Mouse (Mus musculus): ENCODE measurements around the gene Fignl1.
A peak's percentile ranks its signal among the peaks of the same experiment; 100 is the strongest.

The Fignl1 gene

DNA sequence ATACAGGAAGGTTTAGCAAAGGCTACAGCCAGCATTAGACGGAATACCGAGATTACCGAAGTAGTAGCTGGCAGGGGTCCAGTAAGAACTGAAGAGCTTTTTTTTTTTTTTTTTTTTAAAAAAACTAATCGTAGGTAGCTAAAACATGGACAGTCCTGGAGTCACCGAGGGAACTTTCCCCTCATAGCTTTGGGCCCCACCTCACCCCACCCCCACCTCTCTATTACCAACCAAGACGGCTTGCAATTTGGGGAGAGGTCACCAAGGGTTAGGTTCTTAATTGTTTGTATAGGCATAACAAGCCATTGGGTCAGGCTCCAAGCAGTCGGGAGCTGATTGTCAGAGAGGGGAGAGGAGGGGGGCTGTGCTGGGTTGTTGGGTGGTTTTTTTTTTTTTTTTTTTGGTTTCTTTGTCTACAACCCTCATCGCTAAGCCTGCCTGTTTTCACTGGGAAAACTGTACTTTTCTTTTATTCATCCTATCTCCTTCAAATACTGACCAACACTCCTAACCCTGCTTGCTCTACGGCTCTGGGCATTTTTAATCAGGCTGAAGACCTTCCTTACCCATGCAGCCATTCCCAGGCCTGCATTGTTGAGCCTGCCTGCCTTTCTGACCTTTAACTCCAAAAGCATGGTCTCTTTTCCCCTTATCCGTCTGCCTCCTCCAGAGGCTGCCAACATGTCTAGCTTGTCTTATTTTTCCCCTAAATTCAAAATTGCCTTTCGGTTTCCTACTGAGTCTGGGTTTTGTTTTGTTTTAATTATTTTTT, 828 bp upstream of the Fignl1 start:
- DNase-seq (ENCODE audit: low spot score in 2 of 2): no peak

DNA sequence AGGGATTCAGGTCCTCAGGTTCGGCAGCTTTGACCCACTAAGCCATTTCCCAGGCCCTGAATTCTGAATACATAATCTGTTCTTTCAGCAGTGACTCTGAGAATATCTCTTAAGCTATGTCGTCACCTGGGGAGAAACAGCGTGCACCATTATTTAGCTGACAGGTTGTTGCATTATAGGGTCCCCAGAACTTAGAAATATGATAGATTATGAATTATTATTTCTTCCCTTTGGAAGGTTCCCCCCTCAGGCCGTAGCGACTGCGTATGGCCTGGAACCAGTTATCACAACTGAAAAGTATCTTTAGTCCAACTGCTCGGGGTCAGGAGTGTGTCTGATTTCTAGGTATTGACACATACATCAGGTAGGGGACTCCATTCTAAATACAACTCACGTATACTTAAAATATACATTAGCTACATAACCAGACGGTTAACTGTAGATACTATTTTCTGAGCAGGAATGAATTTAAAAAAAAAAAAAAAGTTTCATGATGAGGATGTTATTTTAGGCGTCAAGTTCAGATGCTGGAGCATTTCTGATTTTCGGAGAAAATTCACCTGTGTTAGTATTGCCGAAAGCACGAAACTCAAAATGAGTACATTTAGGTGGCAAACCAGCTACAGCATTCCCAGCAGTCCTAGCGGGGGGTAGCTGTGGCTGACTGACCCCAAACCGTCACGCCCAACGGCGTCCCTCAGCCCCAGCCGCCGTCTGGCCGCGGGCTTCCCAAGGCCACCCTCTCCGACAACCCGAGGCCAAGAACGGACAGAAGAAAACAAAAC, 535 bp downstream of the Fignl1 start:
- no peak for DNase-seq (ENCODE audit: low spot score in 2 of 2)

DNA sequence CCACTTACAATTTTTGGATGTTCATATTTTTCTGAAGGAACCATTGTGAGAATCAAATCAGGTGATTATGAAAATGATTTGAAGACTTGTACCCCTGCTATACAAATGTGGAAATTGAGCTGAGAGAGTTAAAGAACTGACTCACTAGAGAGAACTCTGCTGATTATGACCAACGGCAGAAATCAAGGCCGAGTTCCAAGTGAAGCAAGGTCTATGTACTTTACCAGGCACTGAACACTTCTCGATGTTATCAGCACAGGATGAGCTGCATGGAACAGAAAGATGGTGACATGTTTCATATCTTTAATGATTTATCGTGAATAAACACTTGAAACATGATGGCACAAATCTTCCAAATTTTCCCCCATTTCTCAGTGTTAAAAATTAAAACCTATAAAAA, 2.8 kb downstream of the Fignl1 start:
- DNase-seq (ENCODE audit: low spot score in 2 of 2): no peak

DNA sequence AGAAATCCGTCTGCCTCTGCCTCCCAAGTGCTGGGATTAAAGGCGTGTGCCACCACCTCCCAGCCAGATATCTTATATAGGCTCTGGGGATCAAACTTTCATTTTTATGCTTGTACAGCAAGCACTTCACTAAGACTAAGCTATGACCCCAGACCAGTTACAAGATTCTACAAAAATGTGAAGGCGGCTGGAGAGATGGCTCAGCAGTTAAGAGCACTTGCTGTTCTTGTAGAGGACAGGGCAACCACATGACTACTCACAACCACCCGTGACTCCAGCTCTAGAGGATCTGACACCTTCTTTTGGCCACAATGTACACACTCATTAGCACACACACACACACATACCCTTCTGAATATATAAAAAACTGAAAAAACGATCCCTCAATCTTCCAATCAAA, 4.3 kb downstream of the Fignl1 start:
- no peak for DNase-seq (ENCODE audit: low spot score in 2 of 2)

DNA sequence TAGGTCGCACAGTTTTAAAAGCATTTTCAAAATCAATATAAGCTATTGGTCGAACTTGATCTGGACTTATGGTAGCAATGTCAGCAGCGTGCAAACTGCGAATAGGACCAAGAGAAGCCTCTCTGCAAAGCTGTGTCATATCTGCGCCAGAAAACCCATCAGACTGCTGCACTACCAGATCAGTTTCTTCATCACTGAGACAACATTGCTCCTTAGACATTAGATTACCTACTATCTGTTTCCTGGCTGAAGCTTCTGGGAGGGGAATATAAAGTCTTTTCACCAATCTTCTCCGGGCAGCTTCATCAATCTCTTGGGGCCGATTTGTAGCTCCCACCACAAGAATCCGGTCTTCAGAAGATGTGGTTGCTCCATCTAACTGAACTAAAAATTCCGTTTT, 7.7 kb downstream of the Fignl1 start:
- no peak for DNase-seq (ENCODE audit: low spot score in 2 of 2)

DNA sequence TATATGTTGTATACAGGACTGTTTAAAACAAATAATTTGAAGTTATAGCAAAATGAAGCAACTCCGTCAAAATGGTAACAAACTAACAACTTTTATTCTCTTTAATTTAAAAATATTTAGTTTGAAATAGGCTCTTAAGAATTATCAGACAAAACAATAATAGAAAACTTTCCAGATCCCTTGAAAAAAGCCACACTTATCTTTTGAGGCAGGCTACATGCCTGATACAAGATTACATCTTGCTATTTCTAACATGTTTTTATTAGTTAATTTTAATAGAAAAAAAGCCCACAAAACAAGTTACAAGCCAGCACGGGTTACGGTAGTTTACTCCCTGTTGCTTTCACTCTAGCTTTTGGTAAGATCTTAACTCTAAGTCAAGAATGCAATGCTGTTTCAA, 8.5 kb downstream of the Fignl1 start:
- DNase-seq (ENCODE audit: low spot score in 2 of 2): no peak

DNA sequence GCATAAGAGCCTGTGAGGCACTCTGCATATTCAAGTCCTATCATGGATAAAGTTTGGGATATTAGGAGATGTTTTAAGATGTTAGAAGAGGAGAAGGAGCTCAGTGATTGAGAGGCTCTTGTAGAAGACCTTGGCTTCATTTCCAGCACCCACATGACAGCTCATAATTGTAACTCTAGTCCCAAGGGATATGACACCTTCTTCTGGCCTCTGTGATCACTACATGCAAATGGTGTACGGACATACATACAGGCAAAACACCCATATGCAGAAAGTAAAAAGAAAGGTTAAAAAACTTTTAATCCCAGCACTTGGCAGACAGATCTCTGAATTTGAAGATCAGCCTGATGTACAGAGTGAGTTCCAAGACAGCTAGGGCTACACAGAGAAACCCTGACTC, 10.1 kb downstream of the Fignl1 start:
- no peak for DNase-seq (ENCODE audit: low spot score in 2 of 2)

DNA sequence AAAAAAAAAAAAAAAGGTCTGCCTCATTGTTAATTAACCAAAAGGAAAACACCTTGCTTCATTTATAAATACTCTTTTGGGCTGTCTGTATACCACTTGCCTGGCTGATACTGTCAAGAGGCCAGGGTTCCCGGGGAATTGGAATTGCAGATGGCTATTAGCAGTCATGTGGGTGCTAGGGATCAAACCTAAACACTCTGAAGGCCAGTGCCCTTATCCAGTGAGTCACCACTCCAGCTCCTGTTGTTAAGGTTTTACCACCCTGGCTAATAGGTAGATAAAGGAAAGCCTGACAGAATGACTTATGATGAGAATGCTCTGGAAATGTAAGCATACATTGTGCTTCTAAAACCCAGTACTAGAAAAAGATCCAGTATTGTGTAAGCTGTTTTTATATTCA, 14.1 kb downstream of the Fignl1 start:
- DNase-seq (ENCODE audit: low spot score in 2 of 2): no peak

DNA sequence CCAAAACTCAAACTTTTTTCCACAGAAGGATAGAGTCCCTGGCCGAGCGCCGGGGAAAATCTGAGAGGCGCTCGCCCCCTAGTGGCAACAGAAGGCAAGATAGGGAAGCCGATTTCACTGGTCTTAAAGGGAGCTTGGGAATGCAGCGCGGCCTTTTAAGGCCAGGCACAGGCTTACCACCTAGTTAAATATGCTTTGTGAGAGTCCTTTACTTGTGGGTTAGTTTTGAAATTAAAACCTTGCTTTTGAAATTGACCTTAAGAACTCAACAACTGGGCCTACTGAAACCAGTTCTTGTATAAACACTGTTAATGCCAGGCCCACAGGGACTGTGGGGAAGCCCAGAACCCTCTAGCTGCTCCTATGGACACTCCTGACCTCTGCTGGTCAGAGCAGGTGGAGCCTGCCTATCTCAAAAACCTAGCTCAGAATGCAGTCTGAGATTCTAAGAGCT, 20.2 kb downstream of the Fignl1 start:
- DNase-seq (ENCODE audit: low spot score in 2 of 2): peak; percentile 53 to 70

DNA sequence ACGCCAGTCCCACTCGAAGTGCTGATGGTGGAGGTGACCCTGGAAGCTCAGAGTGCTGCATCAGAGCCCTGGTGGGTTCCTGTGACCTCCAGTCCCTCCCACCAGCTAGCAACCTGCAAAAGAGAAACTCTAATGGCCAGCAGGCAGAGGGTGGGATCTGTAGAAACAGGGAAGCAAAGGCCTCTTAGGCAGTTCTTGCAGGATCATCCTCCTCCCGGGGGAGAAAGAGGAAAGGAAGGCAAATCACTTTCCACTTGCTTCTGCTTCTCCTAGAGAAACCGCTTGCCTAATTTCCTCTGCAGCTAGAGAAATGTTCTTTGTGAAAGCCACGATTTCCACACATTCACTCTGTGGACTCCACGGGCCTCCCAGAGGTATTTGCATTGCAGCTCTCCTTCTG, 23.3 kb downstream of the Fignl1 start:
- no peak for DNase-seq (ENCODE audit: low spot score in 2 of 2)

DNA sequence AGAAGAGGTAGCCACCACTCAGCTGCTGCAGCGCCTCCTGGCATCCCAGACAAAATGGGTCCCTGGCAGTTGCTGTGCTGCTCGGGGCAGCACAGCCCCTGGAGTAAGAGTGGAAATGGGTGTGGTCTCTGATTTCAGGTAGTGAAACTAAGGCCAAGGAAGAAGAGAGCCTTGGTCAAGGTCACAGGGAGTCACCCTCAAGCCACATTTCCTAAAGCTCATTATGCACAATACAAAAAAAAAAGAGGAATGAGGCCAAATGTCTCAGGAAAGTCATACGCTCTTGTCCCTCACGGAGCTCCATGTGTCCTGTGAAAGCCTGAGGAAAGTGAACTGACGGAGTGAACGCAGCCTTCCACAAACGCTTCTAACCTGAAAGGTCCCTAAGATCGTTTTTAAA, 27.0 kb downstream of the Fignl1 start:
- no peak for DNase-seq (ENCODE audit: low spot score in 2 of 2)

DNA sequence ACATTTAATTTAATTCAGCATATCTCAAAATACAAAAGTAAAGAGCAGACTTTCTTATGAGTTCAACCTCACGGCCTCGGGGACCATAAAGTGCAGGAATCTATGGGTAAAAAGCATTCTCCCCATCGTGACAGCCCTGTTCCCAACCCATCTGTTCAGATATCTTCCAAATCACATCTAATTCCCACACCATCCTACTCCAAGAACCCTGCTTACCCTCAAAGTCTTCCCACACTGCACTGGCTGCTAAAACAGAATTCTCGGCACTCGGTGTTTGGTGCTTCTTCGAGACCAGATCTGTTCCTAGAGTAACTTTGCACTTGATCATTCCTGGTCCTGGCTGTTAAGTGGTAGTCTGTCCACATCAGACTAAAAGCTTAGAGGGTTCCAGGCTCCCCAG, 30.4 kb downstream of the Fignl1 start:
- DNase-seq (ENCODE audit: low spot score in 2 of 2): no peak

DNA sequence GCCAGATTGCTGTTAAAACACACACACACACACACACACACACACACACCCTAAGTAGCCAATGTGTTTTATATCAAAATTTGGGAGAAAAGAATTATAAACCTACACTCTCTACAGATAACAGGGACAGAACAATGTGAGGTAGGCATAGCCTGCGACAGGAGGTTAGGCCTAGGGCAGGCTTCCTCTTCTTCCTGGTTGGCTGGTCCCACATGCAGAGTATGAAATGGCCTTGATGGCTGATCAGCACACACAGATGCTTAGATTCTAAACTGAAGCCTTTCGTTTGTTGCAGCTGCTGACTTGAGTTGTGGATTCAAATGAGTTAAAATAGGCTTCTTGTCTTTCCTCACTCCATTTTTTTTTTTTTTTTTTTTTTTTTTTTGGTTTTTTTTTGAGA, 31.0 kb downstream of the Fignl1 start:
- DNase-seq (ENCODE audit: low spot score in 2 of 2): no peak

DNA sequence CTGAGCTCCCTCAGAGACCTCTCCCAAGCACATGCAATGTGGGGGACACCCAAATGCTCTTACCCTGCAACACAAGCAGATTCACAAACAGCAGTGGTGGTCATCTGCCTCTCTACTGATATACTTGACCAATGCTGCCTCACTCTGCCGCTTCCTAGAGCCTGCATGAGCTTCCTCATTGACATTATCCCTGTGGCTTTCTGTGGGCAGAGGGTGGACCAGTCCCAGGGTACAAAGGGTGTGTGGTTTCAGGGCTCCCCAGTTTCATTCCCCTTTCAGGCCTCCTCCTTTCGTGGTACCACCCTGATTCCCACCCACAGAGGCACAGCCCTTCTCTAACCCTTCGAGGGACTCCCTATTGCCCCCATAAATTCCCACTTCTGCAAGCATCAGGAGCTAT, 31.5 kb downstream of the Fignl1 start:
- DNase-seq (ENCODE audit: low spot score in 2 of 2): no peak

DNA sequence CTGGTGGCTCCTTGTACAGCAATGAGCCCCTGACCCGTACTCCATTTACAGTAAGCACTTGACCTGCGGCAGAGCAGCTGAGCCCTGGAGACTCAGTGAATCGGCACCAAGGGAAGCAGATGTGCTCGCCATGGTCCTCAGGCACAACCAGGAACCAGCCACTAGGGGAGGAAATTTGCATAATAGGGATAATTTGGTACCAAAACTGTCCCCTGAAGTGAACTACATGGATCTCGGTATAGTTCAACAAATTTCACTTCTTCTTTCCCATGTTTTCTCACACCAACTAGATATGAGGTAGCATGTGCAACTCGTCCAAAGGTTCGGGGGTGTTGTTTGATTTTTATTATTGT, 32.0 kb downstream of the Fignl1 start:
- peak in 1 of 2 experiments; percentile 36 for DNase-seq (ENCODE audit: low spot score in 2 of 2)

DNA sequence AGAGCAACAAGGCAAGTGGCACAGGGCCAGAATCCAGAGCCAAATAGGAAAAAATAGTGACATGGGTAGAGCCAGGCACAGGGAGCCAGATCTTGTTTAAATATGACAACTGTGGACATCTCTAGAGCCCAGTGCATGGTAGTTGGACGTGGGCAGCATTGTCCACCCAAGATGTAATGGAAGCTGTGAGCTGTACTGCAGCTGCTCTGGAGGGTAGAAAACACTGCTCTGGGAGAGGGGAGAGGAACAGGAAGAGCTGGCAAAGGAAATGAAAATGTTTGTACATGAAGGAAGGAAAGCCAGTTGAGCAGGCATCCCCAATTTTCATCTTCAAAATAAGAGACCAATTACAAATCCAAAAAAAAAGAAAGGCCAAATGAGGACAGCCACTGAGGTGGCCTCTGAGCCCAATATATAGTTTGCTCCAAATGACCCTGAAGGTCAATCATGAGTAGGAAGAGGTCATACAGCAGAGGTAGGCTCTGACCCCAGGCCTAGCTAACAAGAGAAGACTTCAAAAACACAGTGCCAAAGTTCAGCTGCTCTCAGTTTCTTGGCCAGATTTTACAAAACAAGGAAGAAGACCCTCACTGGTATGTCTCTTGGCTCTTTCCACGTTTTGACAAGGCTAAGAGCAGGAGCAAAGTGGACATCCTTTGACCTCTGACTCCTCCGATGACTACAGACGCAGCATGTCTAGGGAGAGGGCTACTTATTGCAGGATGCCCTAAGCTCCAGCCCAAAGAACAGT, 32.5 kb downstream of the Fignl1 start:
- DNase-seq (ENCODE audit: low spot score in 2 of 2): no peak

DNA sequence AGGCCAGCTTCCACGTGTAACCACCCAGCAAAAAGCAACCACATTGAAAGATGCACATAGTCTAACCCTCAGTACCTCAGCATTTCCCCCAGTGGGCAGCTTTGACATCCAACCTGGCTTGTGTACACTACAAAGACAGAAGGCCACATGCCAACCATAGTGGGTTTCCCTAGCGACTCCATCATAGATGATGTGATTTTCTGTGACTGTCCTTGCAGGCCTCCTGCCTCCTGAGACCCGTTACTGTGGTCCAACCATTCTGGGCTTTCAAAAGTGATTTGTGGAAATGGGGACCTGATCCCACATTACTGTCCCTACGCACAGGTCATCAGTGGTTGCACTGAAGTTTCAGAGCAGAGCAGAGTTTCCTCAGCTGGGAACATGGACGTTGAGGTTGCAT, 33.9 kb downstream of the Fignl1 start:
- no peak for DNase-seq (ENCODE audit: low spot score in 2 of 2)

DNA sequence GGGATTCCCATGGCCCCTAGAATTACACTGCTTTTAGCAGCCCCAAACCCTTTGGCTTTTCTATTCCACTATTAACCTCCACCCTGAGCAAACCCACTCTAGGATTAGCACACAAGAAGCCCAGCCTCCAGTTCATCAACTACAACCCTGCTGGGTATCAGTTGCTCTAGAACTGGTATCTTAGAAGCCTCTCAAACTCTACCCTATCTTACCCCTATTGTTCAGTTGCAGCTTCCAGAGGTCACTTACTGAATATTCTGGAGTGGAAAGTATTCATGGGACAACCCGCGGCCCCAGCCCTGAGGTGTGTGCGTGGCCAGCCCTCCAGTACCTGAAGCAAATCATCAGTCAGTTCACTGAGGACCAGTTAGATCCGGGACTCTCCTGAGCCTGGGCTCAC, 34.4 kb downstream of the Fignl1 start:
- no peak for DNase-seq (ENCODE audit: low spot score in 2 of 2)

DNA sequence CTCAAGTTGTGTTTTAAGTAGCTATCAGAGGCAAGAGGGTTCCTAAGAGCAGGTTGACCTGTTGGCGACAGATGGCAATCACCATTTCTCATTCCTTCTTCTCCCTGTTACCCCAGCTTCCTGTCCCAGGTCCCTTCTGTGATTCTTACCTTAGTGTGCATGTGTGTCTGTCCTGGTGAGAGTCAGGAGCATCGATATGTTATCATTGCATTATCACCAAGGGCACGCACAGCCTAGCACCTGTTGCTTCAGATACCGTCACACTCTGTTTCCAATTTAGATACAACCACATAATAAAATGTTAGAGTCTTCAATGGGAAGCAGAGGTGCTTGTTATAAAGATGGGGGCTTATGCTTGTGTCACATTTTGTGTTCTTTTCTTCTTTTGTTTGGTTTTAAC, 36.6 kb downstream of the Fignl1 start:
- no peak for DNase-seq (ENCODE audit: low spot score in 2 of 2)

DNA sequence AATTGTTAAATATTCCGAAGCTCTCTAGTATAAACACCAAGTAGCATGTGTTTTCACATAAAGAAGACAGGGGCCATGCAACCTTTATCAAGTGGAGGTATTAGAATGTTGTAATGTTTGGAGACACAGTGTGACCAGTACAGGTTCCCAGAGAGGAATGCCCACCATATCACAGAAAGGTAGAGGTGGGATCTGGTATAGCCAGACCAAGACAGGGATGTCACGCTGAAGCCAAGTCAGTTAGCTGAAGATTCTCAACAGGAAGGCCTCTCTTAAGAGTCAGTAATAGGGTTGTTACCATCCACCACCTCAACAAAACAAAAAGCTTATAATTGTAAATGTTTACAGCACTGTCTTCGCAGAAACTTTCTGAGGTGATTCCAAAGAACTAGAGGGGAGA, 38.1 kb downstream of the Fignl1 start:
- no peak for DNase-seq (ENCODE audit: low spot score in 2 of 2)

DNA sequence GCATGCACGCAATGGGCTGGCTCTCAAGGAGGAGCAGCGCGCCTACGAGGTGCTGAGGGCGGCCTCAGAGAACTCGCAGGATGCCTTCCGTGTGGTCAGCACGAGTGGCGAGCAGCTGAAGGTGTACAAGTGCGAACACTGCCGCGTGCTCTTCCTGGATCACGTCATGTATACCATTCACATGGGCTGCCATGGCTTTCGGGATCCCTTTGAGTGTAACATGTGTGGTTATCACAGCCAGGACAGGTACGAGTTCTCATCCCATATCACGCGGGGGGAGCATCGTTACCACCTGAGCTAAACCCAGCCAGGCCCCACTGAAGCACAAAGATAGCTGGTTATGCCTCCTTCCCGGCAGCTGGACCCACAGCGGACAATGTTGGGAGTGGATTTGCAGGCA, 39.5 kb downstream of the Fignl1 start:
- DNase-seq (ENCODE audit: low spot score in 2 of 2): no peak

DNA sequence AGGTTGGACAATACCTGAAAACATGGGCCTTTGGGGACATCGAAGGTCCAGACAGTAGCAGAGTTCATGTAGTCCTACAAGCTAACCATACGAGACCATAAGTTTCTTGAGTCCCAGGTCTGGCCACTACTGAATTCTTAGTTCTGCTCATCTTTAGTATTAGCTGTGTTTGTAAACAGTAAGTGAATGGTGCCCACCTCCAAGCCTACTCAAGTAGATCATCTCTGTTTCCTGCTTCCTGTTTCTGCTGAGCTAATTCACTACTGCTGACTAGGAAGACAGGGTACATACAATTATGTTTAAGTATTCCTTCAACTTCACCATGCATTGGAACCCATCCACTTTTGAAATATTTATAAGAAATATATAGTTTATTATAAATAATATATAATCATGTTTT, 40.7 kb downstream of the Fignl1 start:
- DNase-seq (ENCODE audit: low spot score in 2 of 2): no peak

DNA sequence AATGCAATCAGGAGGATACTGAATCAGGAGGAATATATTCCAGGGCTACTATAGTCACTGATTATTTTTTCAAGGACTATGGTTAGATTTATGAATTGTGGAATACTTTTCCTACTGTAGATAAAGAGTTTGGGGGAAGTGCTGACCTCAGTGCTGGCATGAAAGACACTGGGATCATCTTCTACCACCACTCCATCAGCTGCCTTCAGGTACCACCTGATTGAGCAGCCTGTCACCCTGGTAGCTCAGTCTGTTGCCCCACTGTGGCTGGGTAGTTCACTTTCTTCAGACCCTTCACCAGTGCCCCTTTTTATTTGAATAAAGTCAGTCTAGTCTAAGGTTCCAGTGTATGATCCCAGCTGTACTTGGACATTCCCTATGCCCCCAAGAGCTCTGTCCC, 42.0 kb downstream of the Fignl1 start:
- no peak for DNase-seq (ENCODE audit: low spot score in 2 of 2)
